Comparison of ENCODE assay signal across 17 mouse cellular contexts in the genomic region with DNA sequence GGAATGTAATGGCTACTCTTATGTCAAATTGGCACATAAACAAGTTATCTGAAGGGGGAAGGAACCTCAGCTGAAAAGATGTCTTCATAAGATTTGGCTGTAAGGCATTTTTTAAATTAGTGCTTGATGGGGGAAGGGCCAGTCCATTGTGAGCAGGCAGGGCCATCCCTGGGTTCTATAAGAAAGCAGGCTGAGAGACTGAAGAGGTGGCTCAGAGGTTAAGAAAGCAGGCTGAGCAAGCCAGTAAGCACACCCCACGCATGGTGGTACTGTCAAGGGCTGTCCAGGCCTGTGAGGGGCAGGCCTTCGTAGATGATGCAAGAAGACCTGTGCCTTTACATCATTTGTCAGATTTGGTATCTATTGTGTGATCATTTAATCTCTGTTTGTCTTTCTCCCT.
"Had no signal": no experiment of that assay in that cellular context is flagged by ENCODE, and none has a peak within 500 bp of the region (broad histone marks: within the 10 kb centered on the region; RNA-seq: fewer than 3 reads in every experiment).

No protein-coding gene starts in this region.

- H3K27ac ChIP-seq: intestine, embryonic 15.5 days; limb, embryonic 13.5 days; liver, embryonic 13.5 days; midbrain, embryonic 15.5 days; neural tube, embryonic 13.5 days; stomach, embryonic 15.5 days had no signal

- ATAC-seq: intestine, embryonic 15.5 days; midbrain, embryonic 15.5 days had no signal

- H3K9me3 ChIP-seq: intestine, embryonic 15.5 days; limb, embryonic 13.5 days; liver, embryonic 13.5 days; midbrain, embryonic 15.5 days; neural tube, embryonic 13.5 days; stomach, embryonic 15.5 days had no signal

- H3K4me1 ChIP-seq: intestine, embryonic 15.5 days; limb, embryonic 13.5 days; liver, embryonic 13.5 days; midbrain, embryonic 15.5 days; neural tube, embryonic 13.5 days; stomach, embryonic 15.5 days had no signal

- H3K36me3 ChIP-seq: intestine, embryonic 15.5 days; limb, embryonic 13.5 days; liver, embryonic 13.5 days; midbrain, embryonic 15.5 days; neural tube, embryonic 13.5 days; stomach, embryonic 15.5 days had no signal

- H3K27me3 ChIP-seq: intestine, embryonic 15.5 days; limb, embryonic 13.5 days; liver, embryonic 13.5 days; midbrain, embryonic 15.5 days; neural tube, embryonic 13.5 days; stomach, embryonic 15.5 days had no signal

- H3K9ac ChIP-seq: intestine, embryonic 15.5 days; limb, embryonic 13.5 days; liver, embryonic 13.5 days; midbrain, embryonic 15.5 days; neural tube, embryonic 13.5 days; stomach, embryonic 15.5 days had no signal

- DNase-seq: kidney, adult 18-20 months; kidney, adult 9 months; kidney, postnatal 14 days; kidney, postnatal 4 days; liver, embryonic 13.5 days; lung, postnatal 14 days; lung, postnatal 4 days; retina, postnatal 1 day; right cerebral cortex, postnatal 25 days; spleen, adult 18-20 months; thymus, postnatal 25 days had no signal

- H3K4me3 ChIP-seq: intestine, embryonic 15.5 days; limb, embryonic 13.5 days; liver, embryonic 13.5 days; midbrain, embryonic 15.5 days; neural tube, embryonic 13.5 days; stomach, embryonic 15.5 days had no signal

- H3K4me2 ChIP-seq: intestine, embryonic 15.5 days; limb, embryonic 13.5 days; liver, embryonic 13.5 days; midbrain, embryonic 11.5 days; midbrain, embryonic 15.5 days; neural tube, embryonic 13.5 days; stomach, embryonic 15.5 days had no signal
